Mouse (Mus musculus): ENCODE measurements around the gene Tnr.

The Tnr gene

GRCm38 (mm10) chr1:159567171-159567570, 43.6 kb downstream of the Tnr start:
- DNase-seq: no peak

GRCm38 (mm10) chr1:159570270-159570669, 46.7 kb downstream of the Tnr start:
- DNase-seq: no peak

- DNase-seq: no peak
Observed at GRCm38 (mm10) chr1:159570831-159571230, 47.3 kb downstream of the Tnr start.

GRCm38 (mm10) chr1:159571951-159572350, 48.4 kb downstream of the Tnr start:
- DNase-seq: no peak

GRCm38 (mm10) chr1:159573116-159573515, 49.5 kb downstream of the Tnr start:
- DNase-seq: no peak

GRCm38 (mm10) chr1:159574661-159575060, 51.1 kb downstream of the Tnr start:
- no peak for DNase-seq

GRCm38 (mm10) chr1:159576246-159576645, 52.7 kb downstream of the Tnr start:
- no peak for DNase-seq

GRCm38 (mm10) chr1:159578391-159578790, 54.8 kb downstream of the Tnr start:
- no peak for DNase-seq

- no peak for DNase-seq
Observed at GRCm38 (mm10) chr1:159580335-159580921, 56.9 kb downstream of the Tnr start.

- no peak for DNase-seq
Observed at GRCm38 (mm10) chr1:159583877-159584276, 60.3 kb downstream of the Tnr start.

- DNase-seq: no peak
Observed at GRCm38 (mm10) chr1:159588741-159589140, 65.2 kb downstream of the Tnr start.

- no peak for DNase-seq
Observed at GRCm38 (mm10) chr1:159594099-159595058, 70.8 kb downstream of the Tnr start.

GRCm38 (mm10) chr1:159595729-159596128, 72.2 kb downstream of the Tnr start:
- DNase-seq: no peak

- no peak for DNase-seq
Observed at GRCm38 (mm10) chr1:159596640-159597039, 73.1 kb downstream of the Tnr start.

GRCm38 (mm10) chr1:159613561-159613960, 90.0 kb downstream of the Tnr start:
- DNase-seq: no peak

- no peak for DNase-seq
Observed at GRCm38 (mm10) chr1:159614062-159614601, 90.6 kb downstream of the Tnr start.

- DNase-seq: no peak
Observed at GRCm38 (mm10) chr1:159614644-159615431, 91.3 kb downstream of the Tnr start.

GRCm38 (mm10) chr1:159615686-159616085, 92.1 kb downstream of the Tnr start:
- DNase-seq: no peak

- DNase-seq: no peak
Observed at GRCm38 (mm10) chr1:159619205-159619604, 95.6 kb downstream of the Tnr start.

- no peak for DNase-seq
Observed at GRCm38 (mm10) chr1:159621321-159621720, 97.8 kb downstream of the Tnr start.

- no peak for DNase-seq
Observed at GRCm38 (mm10) chr1:159629119-159629518, 105.5 kb downstream of the Tnr start.

- DNase-seq: no peak
Observed at GRCm38 (mm10) chr1:159629822-159630589, 106.4 kb downstream of the Tnr start.
